Mouse (Mus musculus) embryonic fibroblast, embryonic 13.5 days (primary cell): ENCODE results near the gene Unc5c.

Source experiments
- CTCF ChIP-seq: IDR thresholded peaks from 2 replicates; pipeline ENCODE4 v1.5.1; 2011; ENCODE audit warnings: mild to moderate bottlenecking, control low read depth, low read length, moderate library complexity, borderline replicate concordance; ENCODE audit not compliant: insufficient read depth
- POLR2A ChIP-seq: IDR thresholded peaks from 2 replicates; pipeline ENCODE4 v1.6.1; 2011; ENCODE audit warnings: low read depth, mild to moderate bottlenecking, control low read depth, low read length, moderate library complexity

GRCm38 (mm10) chr3:141882496-141882895 is 417.5 kb downstream of the Unc5c start:
- TF ChIP-seq CTCF (no peak), POLR2A (no peak)
